Mouse (Mus musculus) heart, postnatal 0 days (tissue): ENCODE results near the gene Fmod. TPM values are rescaled to one million over a fixed set of nuclear protein-coding genes. Genes with fewer than 3 reads are reported as not detected.

Experiments
- ATAC-seq: fragments of 200-750 bp; cut with Nextera tagmentation; 2 replicates; pipeline ENCODE4 v1.8.0; 2017; ENCODE audit warnings: low read depth, moderate number of reproducible peaks, moderate library complexity; ENCODE audit not compliant: insufficient read depth
- DNase-seq: peaks from one replicate; pipeline ENCODE4 v3.0.0-alpha.2; 2016; ENCODE audit warnings: low spot score
- H3K27ac ChIP-seq: fragments of 300-500 bp; sonication (generic); 2 replicates; pipeline ENCODE4 v1.5.1; 2014; ENCODE audit warnings: low read depth, mild to moderate bottlenecking
- H3K27me3 ChIP-seq: fragments of 300-500 bp; sonication (generic); 2 replicates; pipeline ENCODE4 v1.6.1; 2014; ENCODE audit warnings: low read length, mixed read lengths; ENCODE audit not compliant: control insufficient read depth, insufficient read depth
- H3K36me3 ChIP-seq: fragments of 300-500 bp; sonication (generic); replicated peaks from 2 replicates; pipeline ENCODE4 v1.6.1; 2014; ENCODE audit warnings: low read length, mixed read lengths; ENCODE audit not compliant: control insufficient read depth, insufficient read depth
- H3K4me1 ChIP-seq: fragments of 300-500 bp; sonication (generic); 2 replicates; pipeline ENCODE4 v1.6.1; 2014; ENCODE audit warnings: antibody characterized with exemption; ENCODE audit not compliant: control insufficient read depth, insufficient read depth
- H3K4me2 ChIP-seq: fragments of 300-500 bp; sonication (generic); 2 replicates; pipeline ENCODE4 v1.6.1; 2014; ENCODE audit warnings: low read depth, mild to moderate bottlenecking, low read length, moderate library complexity
- H3K4me3 ChIP-seq: fragments of 300-500 bp; sonication (generic); 2 replicates; pipeline ENCODE4 v1.5.1; 2014; ENCODE audit warnings: low read depth, low read length
- H3K9ac ChIP-seq: fragments of 300-500 bp; sonication (generic); replicated peaks from 2 replicates; pipeline ENCODE4 v1.6.1; 2014; ENCODE audit warnings: low read depth, low read length, mixed read lengths
- H3K9me3 ChIP-seq: fragments of 300-500 bp; sonication (generic); replicated peaks from 2 replicates; pipeline ENCODE4 v1.6.1; 2016; ENCODE audit warnings: low read length; ENCODE audit not compliant: control insufficient read depth
- CTCF ChIP-seq: IDR thresholded peaks from 2 replicates; pipeline ENCODE4 v1.5.1; 2016; ENCODE audit warnings: antibody characterized with exemption, control low read depth, low read depth
- EP300 ChIP-seq: IDR thresholded peaks from 2 replicates; pipeline ENCODE4 v1.6.1; 2016; ENCODE audit warnings: antibody characterized with exemption, low read depth
- WGBS: fragments of 180-500 bp; shearing (Covaris S2); extraction: QIAGEN DNeasy Blood & Tissue Kit; methylation state at CpG from one replicate; pipeline ENCODE4 v1.1.7; 2014; 5-methylcytosine and 5-hydroxymethylcytosine counted together
- polyA plus RNA-seq: library from polyadenylated mRNA; unstranded; fragments of >200 nt; fragmentation: Nextera tagmentation; extraction: Ambion mirVana; gene quantifications from 2 replicates; pipeline ENCODE4 v1.2.1, GENCODE M21; 2015
- total RNA-seq: library from RNA; depleted of rRNA; stranded (reverse); fragments of >200 nt; gene quantifications from 2 replicates; pipeline ENCODE4 v1.2.3, GENCODE M21; 2014; ENCODE audit warnings: low replicate concordance

The Fmod gene
- total and polyA plus RNA-seq, 2 experiments from 2014 or later: 7.7 to 11.2 TPM

- Histone ChIP-seq H3K27me3 (no peaks in the 10 kb centered on the region), H3K4me3 (no peak overlapping the region), H3K27ac (peak overlapping the region; percentile 91), H3K4me2 (peak overlapping the region; percentile 33; the same call in 1 of the 2 replicates), H3K36me3 (no peaks in the 10 kb centered on the region), H3K9ac (no peak overlapping the region), H3K4me1 (peaks cover 55% of the 10 kb centered on the region), H3K9me3 (no peaks in the 10 kb centered on the region)
- TF ChIP-seq EP300 (no peak), CTCF (no peak)
- ATAC-seq: no peak
- DNase-seq: no peak
- 79% methylated on average over 2 of the region's 2 CpGs for WGBS
Observed at GRCm38 (mm10) chr1:134064296-134064831, 27.3 kb downstream of the Fmod start.

- no peak for ATAC-seq
- Histone ChIP-seq H3K4me1 (peaks cover 52% of the 10 kb centered on the region), H3K36me3 (no peaks in the 10 kb centered on the region), H3K9me3 (no peaks in the 10 kb centered on the region), H3K27me3 (no peaks in the 10 kb centered on the region), H3K9ac (no peak overlapping the region), H3K4me2 (no peak overlapping the region), H3K27ac (peak overlapping the region; percentile 91), H3K4me3 (no peak overlapping the region)
- TF ChIP-seq CTCF (no peak), EP300 (no peak)
- no peak for DNase-seq
- WGBS: 57% methylated on average over 4 of the region's 4 CpGs
Observed at GRCm38 (mm10) chr1:134065241-134065809, 28.3 kb downstream of the Fmod start.

GRCm38 (mm10) chr1:134066554-134066953, 29.5 kb downstream of the Fmod start:
- H3K4me3 ChIP-seq: no peak overlapping the region
- WGBS: 60% methylated on average over 3 of the region's 3 CpGs
- H3K27me3 ChIP-seq: no peaks in the 10 kb centered on the region
- H3K9me3 ChIP-seq: no peaks in the 10 kb centered on the region
- DNase-seq: no peak
- TF ChIP-seq CTCF: no peak
- no peak for TF ChIP-seq EP300
- H3K27ac ChIP-seq: peak overlapping the region; percentile 13; the same call in 1 of the 2 replicates
- no peak overlapping the region for H3K9ac ChIP-seq
- H3K36me3 ChIP-seq: no peaks in the 10 kb centered on the region
- no peak overlapping the region for H3K4me2 ChIP-seq
- ATAC-seq: no peak
- peaks cover 48% of the 10 kb centered on the region for H3K4me1 ChIP-seq

GRCm38 (mm10) chr1:134067143-134067619, 30.1 kb downstream of the Fmod start:
- no peak overlapping the region for H3K4me2 ChIP-seq
- no peak overlapping the region for H3K4me3 ChIP-seq
- TF ChIP-seq EP300 (no peak), CTCF (no peak)
- DNase-seq (no peak), ATAC-seq (no peak)
- H3K9ac ChIP-seq: no peak overlapping the region
- peak overlapping the region; percentile 13; the same call in 1 of the 2 replicates for H3K27ac ChIP-seq
- no peaks in the 10 kb centered on the region for H3K27me3 ChIP-seq
- H3K9me3 ChIP-seq: no peaks in the 10 kb centered on the region
- no peaks in the 10 kb centered on the region for H3K36me3 ChIP-seq
- peaks cover 45% of the 10 kb centered on the region for H3K4me1 ChIP-seq
- 20% methylated on average over 8 of the region's 8 CpGs for WGBS

- Histone ChIP-seq H3K4me2 (no peak overlapping the region), H3K27ac (no peak overlapping the region), H3K4me1 (peaks cover 40% of the 10 kb centered on the region), H3K9ac (no peak overlapping the region), H3K9me3 (no peaks in the 10 kb centered on the region), H3K27me3 (no peaks in the 10 kb centered on the region), H3K4me3 (no peak overlapping the region), H3K36me3 (peaks cover 7% of the 10 kb centered on the region; the same call in 1 of the 2 replicates)
- TF ChIP-seq EP300 (no peak), CTCF (no peak)
- DNase-seq: no peak
- ATAC-seq: no peak
- WGBS: 71% methylated on average over 8 of the region's 8 CpGs
Observed at GRCm38 (mm10) chr1:134070099-134070669, 33.1 kb downstream of the Fmod start.
